Mouse (Mus musculus): ENCODE measurements around the gene Zfp991.
"Not testable (repeated sequence)": the region's sequence is repeated elsewhere in the genome, so short reads cannot be mapped to it uniquely, and the experiment has no call there.

Gene Zfp991

DNA sequence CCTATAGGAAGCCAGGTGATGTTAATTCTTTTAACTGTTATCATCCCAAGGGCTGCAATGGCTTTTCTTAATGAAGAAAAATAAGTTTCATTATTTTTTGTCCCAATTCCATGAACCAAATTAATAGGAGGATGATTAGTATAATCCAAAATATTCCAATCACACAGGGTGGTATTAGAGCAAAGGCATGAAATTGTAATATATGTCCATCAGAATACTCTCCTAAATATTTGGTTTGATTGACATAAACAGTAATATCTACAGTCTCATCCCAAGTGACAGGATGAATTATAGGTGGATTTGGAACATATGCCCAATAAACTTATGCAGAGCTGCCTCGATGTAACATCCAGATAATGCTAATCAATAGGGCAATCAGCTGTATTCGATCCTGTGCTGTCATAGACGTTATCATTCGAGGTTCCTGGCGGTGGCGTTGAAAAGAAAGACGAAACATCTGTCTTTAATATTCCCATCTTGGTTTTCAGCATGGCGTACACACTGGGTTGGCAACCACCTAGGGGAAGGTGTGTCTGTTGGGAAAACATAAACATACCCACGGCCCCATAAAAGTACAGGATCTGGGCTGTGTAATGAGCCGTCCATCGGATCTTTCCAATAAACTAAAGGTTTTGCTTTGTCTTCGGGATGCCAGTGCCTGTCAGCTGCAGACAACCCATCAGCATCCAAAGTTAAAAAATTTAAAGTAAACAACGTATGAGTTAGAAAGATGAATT, 50.3 kb downstream of the Zfp991 start:
- not testable (repeated sequence) for DNase-seq (ENCODE audit: low read depth, low spot score)

DNA sequence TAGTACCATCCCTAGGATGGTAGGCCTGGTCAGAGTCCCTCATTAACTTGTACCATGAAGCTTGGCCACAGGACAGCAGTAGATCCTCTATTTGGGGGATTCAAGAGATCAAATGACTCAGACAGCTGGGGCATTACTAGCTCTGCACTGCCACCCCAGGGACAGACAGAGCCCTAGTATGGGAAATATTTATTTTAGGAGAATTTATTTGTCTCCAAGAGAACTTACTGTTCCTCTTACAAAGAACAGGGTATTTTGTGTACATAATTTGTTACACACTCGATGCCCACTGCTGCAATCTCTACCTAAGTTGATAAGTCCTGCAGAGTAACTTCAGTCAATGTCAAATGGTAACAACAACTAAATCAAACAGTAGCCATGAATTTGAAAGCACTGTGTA, 55.0 kb downstream of the Zfp991 start:
- not testable (repeated sequence) for DNase-seq (ENCODE audit: low read depth, low spot score)

DNA sequence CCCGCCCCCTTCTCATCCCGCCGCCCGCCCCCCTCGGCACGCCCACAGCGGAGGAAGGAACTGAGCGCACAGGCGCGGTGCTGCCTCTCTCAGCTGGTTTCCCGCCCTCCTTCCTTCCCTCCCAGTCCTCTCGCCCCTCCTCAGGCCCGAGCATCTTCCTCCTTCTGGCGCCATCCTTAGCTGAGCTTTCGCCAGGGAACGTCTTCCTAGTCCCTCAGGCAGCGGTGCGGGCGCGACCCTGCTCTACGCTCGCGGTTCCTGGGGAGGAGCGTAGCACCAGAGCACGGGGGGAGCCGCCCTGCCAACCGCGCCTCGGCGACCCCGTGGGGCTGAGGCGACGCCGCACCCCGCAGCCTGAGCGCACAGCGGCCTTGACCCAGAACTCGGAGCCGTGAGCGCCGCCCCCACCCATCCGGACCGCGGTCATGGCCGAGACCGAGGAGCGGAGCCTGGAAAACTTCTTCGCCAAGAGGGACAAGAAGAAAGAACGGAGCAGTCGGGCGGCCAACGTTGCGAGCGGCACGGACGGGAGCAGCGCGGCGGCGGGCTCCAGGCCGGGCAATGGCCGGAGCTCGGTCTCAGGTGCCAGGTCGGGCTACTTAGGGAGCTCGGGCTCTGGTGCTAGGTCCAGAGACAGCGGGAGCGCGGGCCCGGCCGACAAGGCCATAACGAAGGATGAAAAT, 55.6 kb downstream of the Zfp991 start:
- peak; percentile 71 for DNase-seq (ENCODE audit: low read depth, low spot score)

GRCm38 (mm10) chr4:147195186-147195585, 63.3 kb downstream of the Zfp991 start:
- DNase-seq (ENCODE audit: low read depth, low spot score), result not testable (repeated sequence)

GRCm38 (mm10) chr4:147197210-147197609, 65.4 kb downstream of the Zfp991 start:
- DNase-seq (ENCODE audit: low read depth, low spot score), result not testable (repeated sequence)

- DNase-seq (ENCODE audit: low read depth, low spot score), result not testable (repeated sequence)
These were observed 67.4 kb downstream of the Zfp991 start for GRCm38 (mm10) chr4:147199055-147199750.

DNA sequence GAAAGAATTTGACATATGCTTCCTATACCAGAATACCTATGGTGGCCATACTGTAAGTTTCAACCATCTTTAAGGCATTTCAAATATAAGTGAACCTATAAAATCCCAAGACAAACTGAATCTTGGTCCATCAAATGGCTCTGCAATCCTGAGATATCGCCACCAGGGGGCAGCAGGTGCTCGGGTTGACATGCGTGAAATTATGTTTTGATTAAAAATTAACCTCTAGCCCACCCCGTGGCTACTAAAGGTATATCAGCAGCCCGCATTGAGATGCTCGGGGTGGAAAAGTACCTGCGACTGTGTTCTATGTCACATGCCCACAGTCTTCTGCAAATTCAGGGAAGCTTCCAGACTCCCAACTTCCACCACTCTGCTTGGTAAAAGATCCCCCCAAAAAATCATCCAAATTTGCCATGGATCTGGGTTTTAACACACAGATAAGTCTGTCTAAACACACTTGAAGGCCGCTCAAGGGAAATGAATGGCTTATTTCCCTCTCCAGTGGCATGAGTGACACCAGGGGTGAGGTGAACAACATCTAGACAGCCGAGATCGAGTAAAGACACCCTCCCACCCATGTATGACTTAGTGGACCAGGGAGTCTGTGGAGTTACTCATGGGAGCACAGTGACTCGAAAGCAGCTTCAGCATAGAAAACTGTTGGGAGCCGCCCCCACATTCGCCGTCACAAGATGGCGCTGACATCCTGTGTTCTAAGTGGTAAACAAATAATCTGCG, 70.3 kb downstream of the Zfp991 start:
- not testable (repeated sequence) for DNase-seq (ENCODE audit: low read depth, low spot score)

DNA sequence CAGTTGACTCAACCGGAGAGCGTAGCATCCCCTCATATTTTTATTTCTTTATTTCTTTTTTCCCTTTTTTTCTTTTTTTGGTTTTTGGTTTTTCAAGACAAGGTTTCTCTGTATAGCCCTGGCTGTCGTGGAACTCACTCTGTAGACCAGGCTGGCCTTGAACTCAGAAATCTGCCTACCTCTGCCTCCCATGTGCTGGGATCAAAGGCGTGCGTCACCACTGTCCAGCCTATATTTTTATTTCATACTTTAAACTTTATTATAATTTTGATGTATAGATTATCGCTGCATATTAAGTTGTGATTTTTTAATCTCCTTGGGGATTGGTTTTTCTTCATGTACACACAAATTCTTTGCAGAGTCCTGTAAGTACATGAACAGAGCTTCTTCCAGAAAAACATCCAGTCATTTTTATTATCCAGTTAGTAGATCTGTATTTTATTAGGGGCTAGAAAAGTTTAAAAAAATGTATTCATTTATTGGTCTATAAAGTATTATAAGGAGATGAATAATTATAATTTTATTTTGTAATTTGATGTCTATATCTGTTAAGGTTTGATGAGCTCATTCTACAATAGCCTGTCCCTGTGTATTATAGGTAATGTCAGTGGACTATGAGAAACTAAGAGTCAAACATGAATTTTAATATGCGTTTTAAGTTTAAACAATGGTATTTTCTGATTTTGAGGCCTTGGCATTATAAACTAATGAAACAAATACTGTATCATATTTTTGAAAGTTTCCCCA, 80.5 kb downstream of the Zfp991 start:
- not testable (repeated sequence) for DNase-seq (ENCODE audit: low read depth, low spot score)

DNA sequence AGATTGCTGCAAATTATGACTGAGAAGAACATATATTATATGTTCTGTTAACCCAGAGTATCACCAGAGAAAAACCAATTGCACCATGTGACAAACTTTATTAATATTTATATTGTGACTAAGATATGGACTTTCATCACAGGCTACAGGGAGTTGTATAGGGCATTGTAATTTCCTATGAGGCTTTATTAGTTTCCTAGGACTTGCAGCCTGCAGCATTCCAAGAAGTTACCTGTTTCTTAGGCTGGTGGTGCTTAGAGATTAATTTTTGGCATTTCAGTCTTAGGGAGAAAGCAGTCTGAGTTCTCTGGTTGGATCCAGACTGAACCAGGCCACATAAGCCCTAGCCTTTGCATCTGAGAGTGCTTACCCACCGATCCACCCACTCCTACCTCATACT, 82.4 kb downstream of the Zfp991 start:
- not testable (repeated sequence) for DNase-seq (ENCODE audit: low read depth, low spot score)

GRCm38 (mm10) chr4:147217676-147218075, 85.8 kb downstream of the Zfp991 start:
- DNase-seq (ENCODE audit: low read depth, low spot score), result not testable (repeated sequence)

DNA sequence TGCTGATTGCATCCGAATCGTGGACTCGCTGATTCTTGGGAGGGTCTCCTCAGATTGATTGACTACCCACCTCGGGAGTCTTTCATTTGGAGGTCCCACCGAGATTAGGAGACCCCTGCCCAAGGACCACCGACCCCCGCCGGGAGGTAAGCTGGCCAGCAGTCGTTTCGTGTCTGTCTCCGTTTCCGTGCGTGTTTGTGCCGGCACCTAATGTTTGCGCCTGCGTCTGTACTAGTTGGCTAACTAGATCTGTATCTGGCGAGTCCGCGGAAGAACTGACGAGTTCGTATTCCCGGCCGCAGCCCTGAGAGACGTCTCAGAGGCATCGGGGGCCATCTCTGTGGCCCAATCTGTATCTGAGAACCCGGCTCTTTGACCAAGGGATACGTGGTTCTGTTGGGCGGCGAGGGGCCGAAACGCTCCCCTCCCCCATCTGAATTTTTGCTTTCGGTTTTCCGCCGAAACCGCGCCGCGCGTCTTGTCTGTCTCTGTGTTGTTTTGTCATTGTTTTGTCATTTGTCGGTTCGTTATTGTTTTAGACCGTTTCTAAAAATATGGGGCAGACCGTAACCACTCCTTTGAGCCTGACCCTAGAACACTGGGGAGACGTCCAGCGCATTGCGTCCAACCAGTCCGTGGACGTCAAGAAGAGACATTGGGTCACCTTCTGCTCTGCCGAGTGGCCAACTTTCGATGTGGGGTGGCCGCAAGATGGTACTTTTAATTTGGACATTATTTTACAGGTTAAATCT, 87.7 kb downstream of the Zfp991 start:
- not testable (repeated sequence) for DNase-seq (ENCODE audit: low read depth, low spot score)

DNA sequence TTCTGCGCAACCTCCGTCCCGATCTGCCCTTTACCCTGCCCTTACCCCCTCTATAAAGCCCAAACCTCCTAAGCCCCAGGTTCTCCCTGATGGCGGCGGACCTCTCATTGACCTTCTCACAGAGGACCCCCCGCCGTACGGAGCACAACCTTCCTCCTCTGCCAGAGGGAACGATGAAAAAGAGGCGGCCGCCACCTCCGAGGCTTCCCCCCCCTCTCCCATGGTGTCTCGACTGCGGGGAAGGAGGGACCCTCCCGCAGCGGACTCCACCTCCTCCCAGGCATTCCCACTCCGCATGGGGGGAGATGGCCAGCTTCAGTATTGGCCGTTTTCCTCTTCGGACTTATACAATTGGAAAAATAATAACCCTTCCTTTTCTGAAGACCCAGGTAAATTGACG, 88.4 kb downstream of the Zfp991 start:
- not testable (repeated sequence) for DNase-seq (ENCODE audit: low read depth, low spot score)

- not testable (repeated sequence) for DNase-seq (ENCODE audit: low read depth, low spot score)
These were observed 90.2 kb downstream of the Zfp991 start for GRCm38 (mm10) chr4:147222021-147222420.

GRCm38 (mm10) chr4:147223778-147224435, 92.1 kb downstream of the Zfp991 start:
- not testable (repeated sequence) for DNase-seq (ENCODE audit: low read depth, low spot score)

GRCm38 (mm10) chr4:147225616-147226015, 93.8 kb downstream of the Zfp991 start:
- DNase-seq (ENCODE audit: low read depth, low spot score), result not testable (repeated sequence)

GRCm38 (mm10) chr4:147230026-147230425, 98.2 kb downstream of the Zfp991 start:
- DNase-seq (ENCODE audit: low read depth, low spot score), result peak; percentile 77
